Mouse (Mus musculus): ENCODE measurements around the gene Wrap73.

- TF ChIP-seq CTCF (IDR thresholded peaks at IDR 0.05; ENCODE audit: borderline replicate concordance, insufficient read depth, low read length) (no peak), POLR2A (IDR thresholded peaks at IDR 0.05; ENCODE audit: low read depth, low read length) (no peak)
Observed at GRCm38 (mm10) chr4:154109850-154110243, 32.3 kb upstream of the Wrap73 start.
